Mouse (Mus musculus): ENCODE data around the gene Pcolce.

- TF ChIP-seq MYOD1 (IDR thresholded peaks at IDR 0.05; ENCODE audit: control insufficient read depth in 1 of 3, insufficient read length in 2 of 3, low read depth in 2 of 3): no peak
- TF ChIP-seq POLR2A (IDR thresholded peaks at IDR 0.05; ENCODE audit: insufficient read length, low read depth): no peak
- TF ChIP-seq MAX (IDR thresholded peaks at IDR 0.05; ENCODE audit: low read depth): no peak
- TF ChIP-seq TCF12 (IDR thresholded peaks at IDR 0.05; ENCODE audit: insufficient read depth, poor library complexity, severe bottlenecking): no peak
- TF ChIP-seq E2F4 (IDR thresholded peaks at IDR 0.05; ENCODE audit: insufficient read depth): no peak
- TF ChIP-seq SRF (IDR thresholded peaks at IDR 0.05; ENCODE audit: control insufficient read depth, insufficient read length, low read depth): no peak
- TF ChIP-seq MYOG (IDR thresholded peaks at IDR 0.05; ENCODE audit: control insufficient read depth in 1 of 3, insufficient read depth in 1 of 3, insufficient read length in 2 of 3, low read depth in 2 of 3): no peak
- no peak for TF ChIP-seq POLR2AphosphoS2 (IDR thresholded peaks at IDR 0.05; ENCODE audit: insufficient read length, low read depth)
- TF ChIP-seq USF1 (IDR thresholded peaks at IDR 0.05; ENCODE audit: low read depth): no peak
- no peak for TF ChIP-seq CEBPB (IDR thresholded peaks at IDR 0.05; ENCODE audit: insufficient read depth, poor library complexity, severe bottlenecking)
- no peak for TF ChIP-seq TCF3 (IDR thresholded peaks at IDR 0.05; ENCODE audit: insufficient read length, low read depth)
- no peak for TF ChIP-seq REST (IDR thresholded peaks at IDR 0.05; ENCODE audit: insufficient read depth, insufficient read length)
Observed at GRCm38 (mm10) chr5:137580246-137580645, 33.3 kb downstream of the Pcolce start.

Measured in myocyte (in vitro differentiated cells).